Mouse (Mus musculus) retina, embryonic 14.5 days (tissue): Measurements from ENCODE around the gene Hoxc5.

Experiments used
- DNase-seq: peaks from one replicate; pipeline ENCODE4 v3.0.0-alpha.2; 2015; ENCODE audit warnings: low spot score

The Hoxc5 gene

DNA sequence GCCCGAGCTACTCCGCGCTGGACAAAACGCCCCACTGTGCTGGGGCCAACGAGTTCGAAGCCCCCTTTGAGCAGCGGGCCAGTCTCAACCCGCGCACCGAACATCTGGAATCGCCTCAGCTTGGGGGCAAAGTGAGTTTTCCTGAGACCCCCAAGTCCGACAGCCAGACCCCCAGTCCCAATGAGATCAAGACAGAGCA, at the start of gene Hoxc5:
Gene Hoxc5 (plus strand): TSS at position 132 of the 199 bp plus-strand sequence.
- no peak for DNase-seq

DNA sequence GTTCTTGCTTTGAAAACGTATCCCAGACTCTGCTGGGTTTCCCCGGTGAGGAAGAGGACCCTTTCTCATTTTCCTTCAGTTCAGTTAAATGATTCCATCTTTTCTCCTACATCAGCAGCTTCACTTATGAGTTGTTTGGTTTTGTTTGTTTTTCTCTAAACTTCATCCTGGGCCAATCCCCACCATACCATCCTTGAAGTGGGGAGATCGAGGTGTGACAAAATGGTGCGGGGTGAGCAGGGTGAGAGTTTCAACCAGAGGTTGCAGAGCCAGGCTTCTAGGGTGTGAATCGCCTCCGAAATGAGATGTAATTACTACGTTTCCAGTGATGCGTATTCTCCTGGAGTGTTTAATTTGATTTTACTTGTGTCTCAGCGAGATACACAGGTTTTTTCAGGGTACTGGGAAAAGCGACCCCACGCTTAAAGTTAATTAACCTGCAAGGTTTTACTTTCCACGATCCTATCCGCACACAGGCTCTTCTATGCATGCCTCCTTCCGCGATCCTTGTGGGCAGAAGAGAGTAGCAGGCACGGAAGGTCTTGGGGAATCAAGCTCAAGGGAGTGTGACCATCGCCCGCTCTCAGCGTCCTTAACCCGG, 49.2 kb upstream of the Hoxc5 start:
- peak; percentile 15 for DNase-seq

DNA sequence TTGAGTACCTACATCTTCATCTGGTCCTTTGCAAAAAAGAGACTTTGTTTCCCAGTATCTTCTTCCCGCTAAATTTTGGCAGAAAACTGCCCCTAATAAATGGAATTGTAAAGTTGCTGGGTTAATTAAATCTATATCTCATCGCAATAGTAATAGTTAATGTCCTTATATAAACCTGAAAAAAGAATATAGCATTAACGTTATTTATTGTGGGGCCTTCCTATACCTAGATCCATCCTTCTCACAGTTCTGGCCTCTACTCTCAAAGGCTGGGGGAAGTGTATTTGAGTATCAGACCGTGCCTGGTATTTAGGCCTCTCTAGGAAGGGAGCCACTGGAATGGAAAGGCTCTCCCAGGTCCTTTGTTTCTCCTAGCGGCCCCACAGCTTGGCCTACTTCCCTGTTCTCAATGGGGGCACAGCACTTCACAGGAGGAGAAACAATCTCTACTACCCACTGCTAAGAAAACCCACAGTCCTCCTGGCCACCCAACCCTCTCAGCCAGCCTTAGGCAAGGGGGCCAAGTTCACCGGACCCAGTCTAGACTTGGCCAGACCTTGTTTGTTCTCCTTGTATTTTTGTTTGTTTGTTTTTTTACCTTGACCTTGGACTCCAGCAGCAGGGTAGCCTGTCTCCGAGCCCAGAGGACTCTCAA, 48.5 kb upstream of the Hoxc5 start:
- DNase-seq = peak; percentile 50

DNA sequence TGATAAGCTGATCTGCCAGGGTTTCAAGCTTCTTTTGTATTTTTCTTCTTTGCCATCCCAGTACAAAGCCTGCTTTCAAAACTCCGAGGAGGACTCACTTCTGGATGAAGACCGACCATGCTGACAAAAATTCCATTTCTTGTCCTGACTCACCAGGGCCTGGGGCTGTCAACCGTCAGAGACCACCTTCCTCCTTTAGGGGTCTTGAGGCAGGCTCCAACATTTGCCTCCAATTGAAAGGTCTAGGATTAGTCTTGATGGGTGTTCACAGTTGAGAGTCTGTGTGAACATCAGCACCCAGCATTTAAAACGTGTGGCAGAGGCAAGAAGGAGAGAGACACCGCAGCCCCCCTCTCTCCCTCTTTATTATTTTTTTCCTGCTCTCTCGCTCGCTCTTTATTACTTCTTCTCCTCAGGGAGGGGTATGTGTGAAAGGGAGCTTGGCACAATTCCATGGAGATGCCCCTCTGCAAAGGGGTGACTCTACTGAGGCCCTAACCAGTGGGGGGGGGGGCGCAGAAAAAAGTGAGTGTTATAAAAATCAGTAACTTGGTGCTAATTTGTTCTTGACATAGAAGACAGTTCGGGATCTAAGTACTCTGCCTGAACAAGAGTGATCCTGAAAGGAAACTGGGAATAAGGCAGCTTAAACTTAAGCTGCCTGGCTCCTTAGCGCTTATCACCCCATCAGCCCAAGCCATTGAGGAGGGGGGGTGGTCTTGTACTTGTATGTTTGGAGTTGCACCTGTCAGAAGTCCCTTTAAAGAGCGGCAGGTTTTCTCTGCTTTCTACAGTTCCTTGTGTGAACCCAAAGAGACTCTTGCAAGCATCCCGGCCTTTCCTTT, 47.7 kb upstream of the Hoxc5 start:
- DNase-seq = no peak

DNA sequence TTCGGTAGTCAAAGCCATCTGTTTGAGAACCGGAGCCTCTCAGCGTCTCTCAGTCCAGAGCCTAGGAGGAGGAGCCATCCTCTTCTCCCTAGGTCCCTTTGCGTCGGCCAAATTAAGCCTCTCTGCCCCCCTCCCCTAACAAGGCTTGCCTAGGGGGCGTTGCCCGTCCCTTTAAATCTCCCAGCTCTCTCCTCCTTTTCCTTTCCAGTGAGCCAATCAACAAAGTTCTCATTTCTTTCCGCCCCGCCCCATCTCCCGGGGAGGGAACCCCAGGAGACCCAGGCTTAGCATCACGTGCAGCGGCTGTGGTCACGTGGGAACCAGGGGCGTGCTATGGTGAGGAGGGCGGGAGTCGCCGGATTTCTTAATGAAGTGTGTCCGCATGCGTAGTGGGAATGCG, 46.6 kb upstream of the Hoxc5 start:
- peak; percentile 78 for DNase-seq

DNA sequence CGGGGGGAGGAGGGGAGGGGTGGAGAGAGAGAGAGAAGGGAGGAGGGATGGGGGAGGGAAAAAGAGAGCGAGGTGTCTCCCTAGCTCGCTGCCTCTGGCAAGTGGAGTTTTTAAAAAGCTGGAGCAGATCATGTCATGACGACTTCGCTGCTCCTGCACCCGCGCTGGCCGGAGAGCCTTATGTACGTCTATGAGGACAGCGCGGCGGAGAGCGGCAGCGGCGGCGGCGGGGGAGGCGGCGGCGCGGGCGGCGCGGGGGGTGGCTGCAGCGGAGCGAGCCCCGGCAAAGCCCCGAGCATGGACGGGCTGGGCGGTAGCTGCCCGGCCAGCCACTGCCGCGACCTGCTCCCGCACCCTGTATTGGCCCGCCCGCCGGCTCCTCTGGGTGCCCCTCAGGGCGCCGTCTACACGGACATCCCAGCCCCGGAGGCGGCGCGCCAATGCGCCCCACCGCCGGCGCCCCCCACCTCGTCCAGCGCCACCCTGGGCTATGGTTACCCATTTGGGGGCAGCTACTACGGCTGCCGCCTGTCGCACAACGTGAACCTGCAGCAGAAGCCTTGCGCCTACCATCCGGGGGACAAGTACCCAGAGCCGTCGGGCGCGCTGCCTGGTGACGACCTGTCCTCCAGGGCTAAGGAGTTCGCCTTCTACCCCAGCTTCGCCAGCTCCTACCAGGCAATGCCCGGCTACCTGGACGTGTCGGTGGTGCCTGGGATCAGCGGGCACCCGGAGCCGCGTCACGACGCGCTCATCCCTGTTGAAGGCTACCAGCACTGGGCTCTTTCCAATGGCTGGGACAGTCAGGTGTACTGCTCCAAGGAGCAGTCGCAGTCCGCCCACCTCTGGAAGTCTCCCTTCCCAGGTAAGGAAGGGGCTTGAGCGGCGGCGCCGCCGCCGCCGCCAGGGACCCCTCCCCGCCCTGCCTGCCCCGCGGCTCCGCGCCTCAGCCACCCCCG, 45.9 kb upstream of the Hoxc5 start, which contains the start of gene Hoxc13:
Gene Hoxc13 (plus strand): TSS at position 51 of the 959 bp plus-strand sequence.
- no peak for DNase-seq

DNA sequence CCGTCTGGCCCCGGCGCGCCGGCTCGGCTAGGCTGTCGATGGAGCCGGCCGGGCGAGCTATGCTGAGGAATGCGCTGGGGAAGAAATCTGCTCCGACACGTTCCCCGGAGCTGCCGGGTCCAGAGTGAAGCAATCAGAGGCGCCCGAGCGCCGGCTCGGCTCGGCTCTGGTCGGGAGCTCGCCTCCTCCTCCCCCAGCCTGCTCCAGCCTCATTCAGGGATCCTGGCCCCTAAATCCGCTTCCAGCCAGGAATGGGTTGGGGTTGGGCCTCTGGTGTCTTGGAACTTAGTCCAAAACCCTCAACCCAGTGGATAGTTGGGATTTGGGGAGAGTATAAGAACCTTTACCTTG, 45.3 kb upstream of the Hoxc5 start:
- DNase-seq = no peak

DNA sequence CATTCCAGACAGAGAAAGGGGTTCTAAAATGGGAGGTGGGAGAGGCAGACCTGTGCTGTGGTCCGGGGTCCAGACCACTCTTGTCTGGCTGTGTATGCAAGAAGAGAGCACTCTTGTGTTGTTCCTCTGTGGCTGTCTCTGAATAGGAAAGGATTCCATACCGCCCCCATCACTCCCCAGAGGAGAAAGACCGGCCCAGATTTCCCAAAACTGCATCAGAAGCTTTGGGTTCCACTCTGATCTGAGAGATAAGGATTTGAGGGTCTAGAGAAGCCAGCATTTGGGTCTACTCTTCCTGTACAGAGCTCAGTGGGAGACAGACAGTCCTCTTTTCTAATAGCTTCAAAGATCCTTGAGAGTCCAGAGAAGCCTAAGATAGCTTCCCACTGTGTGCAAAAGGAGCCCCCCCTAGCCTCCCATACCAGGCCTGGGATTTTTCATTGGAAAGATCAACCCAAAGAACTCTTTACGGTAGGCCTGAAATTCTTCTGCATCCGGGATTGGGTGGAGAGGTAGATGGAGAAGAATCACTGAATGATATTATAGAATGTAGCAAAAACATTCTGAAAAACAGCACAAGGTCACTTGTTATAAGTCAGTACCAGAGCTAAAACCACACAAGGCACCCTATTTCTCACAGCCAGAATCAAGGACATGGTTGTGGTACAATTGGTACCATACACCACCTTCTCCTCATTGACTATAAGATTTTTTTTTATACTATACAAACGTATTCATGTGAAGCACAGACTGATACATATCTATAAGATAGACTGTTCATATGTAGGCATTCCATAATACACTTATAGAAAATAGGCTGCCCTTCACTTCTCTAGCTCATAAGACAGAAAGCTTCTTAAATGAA, 44.4 kb upstream of the Hoxc5 start:
- DNase-seq = no peak

DNA sequence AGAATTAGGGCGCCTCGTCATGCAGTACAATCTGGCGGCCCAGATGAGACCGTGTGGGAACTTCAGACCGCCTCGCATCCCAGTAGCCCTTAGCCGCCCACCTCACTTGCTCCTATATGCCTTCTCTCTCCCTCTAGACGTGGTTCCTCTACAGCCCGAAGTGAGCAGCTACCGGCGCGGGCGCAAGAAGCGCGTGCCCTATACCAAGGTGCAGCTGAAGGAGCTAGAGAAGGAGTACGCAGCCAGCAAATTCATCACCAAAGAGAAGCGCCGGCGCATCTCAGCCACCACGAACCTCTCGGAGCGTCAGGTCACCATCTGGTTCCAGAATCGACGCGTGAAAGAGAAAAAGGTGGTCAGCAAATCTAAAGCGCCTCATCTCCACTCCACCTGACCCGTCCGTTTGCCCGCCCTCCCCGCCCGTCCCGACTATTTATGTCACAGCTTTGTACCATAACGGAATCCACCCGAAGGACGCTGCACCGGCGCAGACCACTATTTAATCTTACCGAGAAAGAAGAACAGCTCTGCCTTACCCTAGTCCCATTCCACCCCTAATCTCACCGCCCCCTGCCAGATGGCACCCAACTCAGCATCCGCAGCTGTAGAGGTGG, 40.1 kb upstream of the Hoxc5 start:
- DNase-seq = no peak

DNA sequence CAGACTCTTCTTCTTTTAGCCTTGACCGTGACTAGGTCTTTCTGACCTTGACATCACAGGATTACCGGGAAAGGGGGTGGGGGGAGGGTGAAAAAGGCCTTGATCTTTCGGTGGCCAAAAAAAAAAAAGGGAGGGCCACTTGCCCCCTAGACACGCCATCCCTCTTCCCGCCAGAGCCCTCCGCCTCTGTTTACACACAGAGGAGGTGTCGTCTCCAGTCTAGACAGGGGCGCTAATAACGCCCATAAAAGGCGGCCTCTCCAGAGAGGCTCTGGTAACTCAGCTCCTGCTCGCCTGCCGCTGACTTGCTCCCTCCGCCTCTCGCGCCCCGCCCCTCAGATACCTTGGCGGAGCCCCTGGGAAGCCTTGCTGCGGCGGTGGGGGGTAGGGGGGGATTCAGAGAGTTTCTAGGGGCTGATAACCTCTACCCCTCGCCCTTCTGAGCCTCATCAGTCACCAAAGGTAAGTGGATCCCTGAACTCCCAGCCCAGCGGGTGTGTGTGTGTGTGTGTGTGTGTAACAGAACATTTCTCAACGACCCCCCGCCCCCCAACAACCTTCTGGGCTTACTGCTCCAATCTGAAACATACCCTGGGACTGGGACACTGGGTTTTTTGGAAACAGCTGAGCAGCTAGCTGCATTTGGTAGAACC, 35.4 kb upstream of the Hoxc5 start:
- no peak for DNase-seq

DNA sequence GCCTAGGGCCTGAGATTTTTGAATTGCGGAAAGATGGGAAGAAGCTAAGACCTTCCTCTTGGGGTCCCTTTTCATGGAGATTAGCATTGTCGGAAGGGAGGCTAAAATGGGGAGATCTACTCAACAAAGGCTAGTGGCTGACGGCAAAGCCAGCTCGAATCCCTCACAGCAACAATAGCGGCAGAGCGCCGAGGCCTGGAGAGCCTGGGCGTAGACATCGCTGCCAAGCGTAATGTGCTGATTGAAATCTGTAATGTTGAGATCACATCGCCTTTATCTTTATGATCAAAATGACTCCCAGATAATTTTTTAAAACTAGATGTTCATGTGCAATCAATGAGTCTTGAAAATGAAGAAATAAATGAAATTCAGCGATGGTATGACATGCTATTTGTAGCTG, 32.8 kb upstream of the Hoxc5 start:
- no peak for DNase-seq

DNA sequence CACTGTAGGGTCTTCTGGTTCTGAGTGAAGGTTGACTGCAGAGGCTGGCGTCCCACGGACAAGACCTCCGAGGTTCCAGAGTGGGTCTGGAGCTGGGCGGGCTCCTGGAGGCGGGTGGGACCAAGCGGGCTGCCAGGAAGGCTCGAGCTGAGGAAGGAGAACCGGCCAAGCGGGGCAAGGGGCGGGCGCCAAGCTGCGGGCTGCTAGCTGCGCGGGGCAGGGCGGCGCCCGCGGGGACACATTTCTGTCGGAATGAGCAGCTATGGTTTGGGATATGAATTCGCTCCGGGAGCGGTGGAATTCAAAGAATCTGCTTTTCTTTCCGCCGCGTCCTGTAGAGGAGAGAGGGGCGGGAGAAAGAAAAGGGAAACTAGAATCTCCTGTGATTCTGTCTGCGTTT, 32.3 kb upstream of the Hoxc5 start:
- no peak for DNase-seq

DNA sequence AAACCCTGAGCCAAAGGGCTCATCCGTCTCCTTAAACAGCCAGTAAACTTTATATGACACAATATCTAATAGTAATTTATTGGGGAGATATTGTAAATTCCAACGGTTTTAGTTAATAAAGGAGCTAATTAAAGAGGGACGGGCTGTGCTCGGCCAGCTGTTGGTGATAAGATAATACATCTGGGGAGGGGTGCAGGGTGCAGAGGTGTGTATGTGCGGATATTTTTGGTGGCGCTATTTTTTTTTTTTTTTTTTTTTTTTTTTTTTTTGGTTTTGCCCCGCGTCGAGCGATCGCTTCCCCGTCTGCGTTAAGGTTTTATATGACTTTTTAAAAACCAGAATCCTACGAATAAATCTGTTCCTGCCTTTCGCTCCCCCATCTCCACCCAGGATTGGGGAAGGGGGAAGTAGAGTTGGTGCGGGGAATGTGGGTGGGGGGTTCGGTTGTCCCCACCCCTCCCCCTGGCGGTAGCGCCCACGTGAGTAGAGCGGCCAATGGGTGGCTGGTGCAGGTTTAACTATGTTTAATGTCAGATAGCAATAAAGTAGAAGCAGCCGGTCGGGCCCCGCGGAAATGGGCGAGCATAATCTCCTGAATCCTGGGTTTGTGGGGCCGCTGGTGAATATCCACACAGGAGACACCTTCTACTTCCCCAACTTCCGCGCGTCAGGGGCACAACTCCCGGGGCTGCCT, 30.8 kb upstream of the Hoxc5 start, which contains the start of gene Hoxc12:
Gene Hoxc12 (plus strand): TSS at position 479 of the 694 bp plus-strand sequence.
- no peak for DNase-seq

DNA sequence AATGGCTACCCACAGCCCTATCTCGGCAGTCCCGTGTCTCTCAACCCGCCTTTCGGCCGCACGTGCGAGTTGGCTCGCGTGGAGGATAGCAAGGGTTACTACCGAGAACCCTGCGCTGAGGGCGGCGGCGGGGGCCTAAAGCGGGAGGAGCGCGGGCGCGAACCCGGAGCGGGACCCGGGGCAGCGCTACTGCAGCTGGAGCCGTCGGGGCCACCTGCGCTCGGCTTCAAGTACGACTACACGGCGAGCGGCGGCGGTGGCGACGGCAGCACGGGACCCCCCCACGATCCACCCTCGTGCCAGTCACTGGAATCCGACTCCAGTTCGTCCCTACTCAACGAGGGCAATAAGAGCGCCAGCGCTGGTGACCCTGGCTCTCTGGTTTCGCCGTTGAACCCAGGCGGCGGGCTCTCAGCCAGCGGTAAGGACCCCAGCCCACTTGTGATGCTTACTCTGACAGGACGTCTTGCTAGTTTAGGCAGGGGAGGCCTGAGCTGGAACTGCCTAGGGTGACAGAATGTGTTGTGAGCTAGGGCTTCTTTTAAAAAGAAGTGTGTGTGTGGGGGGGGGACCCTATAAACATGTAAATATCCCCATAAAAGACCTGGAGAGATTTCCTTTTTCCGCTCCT, 30.1 kb upstream of the Hoxc5 start:
- no peak for DNase-seq

DNA sequence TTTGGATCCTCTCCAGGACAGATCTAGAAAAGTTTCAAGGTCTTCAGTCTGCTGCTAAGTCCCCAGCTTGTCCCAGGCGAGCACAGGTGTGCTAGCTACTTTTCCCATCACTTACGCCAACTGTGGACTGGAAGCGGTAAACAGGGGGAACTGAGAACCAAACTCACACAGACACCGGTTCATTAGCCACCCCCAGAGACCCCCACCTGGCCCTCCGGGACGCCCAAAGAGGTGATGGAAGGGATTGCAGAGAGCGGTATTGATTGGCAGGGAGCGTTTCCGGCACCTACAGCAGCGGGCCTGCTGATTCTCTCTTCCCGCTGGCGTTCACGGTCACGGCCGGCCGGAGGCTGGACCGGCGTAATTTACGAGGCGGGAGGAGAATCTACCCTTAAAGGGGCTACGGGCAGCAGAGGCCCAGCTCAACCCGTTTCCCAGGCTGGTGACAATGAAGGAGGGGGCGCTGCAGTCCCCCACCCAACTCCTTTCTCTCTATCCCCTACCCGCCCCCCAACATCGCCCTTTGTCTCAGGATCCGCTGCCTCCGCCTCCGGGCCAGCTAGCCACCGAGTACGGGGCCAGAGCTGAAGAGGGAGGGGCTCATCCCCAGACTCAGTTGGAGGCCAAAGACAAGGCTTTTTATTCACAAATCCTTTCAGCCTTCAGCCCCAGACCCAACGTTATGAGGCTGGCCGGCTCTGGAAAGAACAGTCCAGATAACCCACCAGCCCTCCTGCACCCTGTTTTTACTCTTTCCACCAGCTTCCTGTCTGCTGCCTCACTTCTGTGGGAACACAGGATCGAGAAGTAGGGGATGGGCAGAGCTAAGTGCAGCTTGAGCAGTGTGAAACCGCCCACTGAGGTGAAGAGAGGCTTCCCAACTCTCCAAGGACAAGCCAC, 27.7 kb upstream of the Hoxc5 start:
- DNase-seq = no peak

DNA sequence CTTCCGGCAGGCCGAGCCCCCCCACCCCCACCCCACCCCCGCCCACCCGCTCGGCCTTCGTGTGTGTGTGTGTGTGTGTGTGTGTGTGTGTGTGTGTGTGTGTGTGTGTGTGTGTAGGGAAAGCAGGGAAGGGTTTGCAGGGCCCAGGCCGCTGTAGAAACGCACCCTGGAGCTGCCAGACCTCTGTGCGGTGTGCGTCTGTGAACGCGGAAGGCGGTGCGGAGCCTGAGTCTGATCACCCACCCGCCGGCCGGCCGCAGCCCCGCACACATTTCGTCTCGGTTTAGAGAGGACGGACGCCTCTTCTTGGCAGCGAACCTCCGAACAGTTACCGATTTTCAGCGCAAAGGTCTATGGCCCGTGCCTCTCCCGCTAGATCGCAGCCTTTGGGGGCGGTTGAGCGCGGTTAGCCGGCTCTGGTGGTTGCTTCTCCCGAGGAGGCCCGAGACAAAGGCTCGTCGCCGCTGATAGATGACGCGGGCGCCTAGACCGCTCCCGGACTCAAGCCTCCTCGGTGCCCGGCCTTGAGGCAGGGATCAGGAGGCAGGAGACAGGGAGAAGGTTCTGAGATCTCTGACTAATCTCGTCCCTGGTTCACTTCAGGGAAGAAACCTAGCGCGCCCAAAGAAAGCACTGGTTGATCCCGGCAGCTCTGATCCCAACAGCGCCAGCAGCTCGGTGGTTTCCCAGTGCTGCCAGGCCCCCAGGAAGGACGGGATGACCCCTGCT, 24.3 kb upstream of the Hoxc5 start:
- no peak for DNase-seq

DNA sequence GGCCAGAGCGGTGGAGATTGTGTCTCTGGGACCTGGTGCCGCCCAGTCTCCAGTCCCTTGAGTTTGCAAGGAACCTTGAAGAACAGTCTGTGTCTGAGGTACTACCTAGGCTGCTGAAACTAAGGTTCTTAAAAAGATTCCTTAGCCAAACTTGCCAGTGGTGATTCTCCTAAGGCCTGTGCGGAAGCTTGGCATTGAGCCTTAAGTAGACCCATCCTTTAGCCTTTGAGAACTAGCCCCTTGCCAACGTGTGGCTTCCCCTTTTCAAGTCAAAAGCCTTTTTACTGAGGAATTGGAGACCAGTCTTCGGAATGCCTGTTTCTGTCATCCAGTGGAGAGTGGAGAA, 23.8 kb upstream of the Hoxc5 start:
- DNase-seq = no peak
